Mouse (Mus musculus) skeletal muscle tissue, adult 2 months (tissue): Measurements from ENCODE around the gene AI413582.

Experiments used
- DNase-seq: peaks from one replicate; pipeline ENCODE4 v3.0.0-alpha.2; 2012; ENCODE audit warnings: low read depth, low spot score

The AI413582 gene

GRCm38 (mm10) chr17:27518700-27519595, 46.6 kb downstream of the AI413582 start:
- DNase-seq: no peak

GRCm38 (mm10) chr17:27518296-27518695, 47.3 kb downstream of the AI413582 start:
- no peak for DNase-seq

GRCm38 (mm10) chr17:27513916-27514762, 51.4 kb downstream of the AI413582 start:
- no peak for DNase-seq
